Mouse (Mus musculus) skeletal muscle tissue, postnatal 0 days (tissue): ENCODE results near the gene Rag1. TPM values are rescaled to one million over a fixed set of nuclear protein-coding genes. Genes with fewer than 3 reads are reported as not detected.

Experiments used
- polyA plus RNA-seq: library from polyadenylated mRNA; unstranded; fragments of >200 nt; fragmentation: Nextera tagmentation; extraction: Ambion mirVana; gene quantifications from 2 replicates; pipeline ENCODE4 v1.2.1, GENCODE M21; 2015

Rag1 gene
- polyA plus RNA-seq, result not detected in 2 replicates

GRCm38 (mm10) chr2:101649114-101649671 is at the start of gene Rag1, which contains the start of gene B230118H07Rik:
Gene Rag1 (minus strand): TSS chr2:101649501.
Gene B230118H07Rik (minus strand): TSS chr2:101649532.

GRCm38 (mm10) chr2:101678236-101679021 is 29.1 kb upstream of the Rag1 start, which contains the start of gene Traf6:
Gene Traf6 (plus strand): TSS chr2:101678429.

GRCm38 (mm10) chr2:101624526-101624925 is 24.8 kb downstream of the Rag1 start, which contains the start of gene Rag2:
Gene Rag2 (plus strand): TSS chr2:101624718.

Other genes with a start within 250 kb of the Rag1 start
- gene Rag2, start 24.8 kb downstream of the Rag1 start, polyA plus RNA-seq, result not detected in 2 replicates
- gene B230118H07Rik, start within 50 bp of the Rag1 start, polyA plus RNA-seq, result 64.1 and 72.6 TPM in 2 replicates
- gene Traf6, start 28.9 kb upstream of the Rag1 start, polyA plus RNA-seq, result 4.1 and 4.4 TPM in 2 replicates
- gene Prr5l, start 233.5 kb upstream of the Rag1 start, polyA plus RNA-seq, result 5.1 and 7.0 TPM in 2 replicates
- 42.8 and 52.5 TPM in 2 replicates for gene Commd9, start 236.7 kb upstream of the Rag1 start, polyA plus RNA-seq